Mouse (Mus musculus) forebrain, embryonic 15.5 days (tissue): ENCODE measurements at regions not wholly inside any gene's neighbourhood (a gene's known extent, or its start where the extent isn't known, plus 50 kb on each side); places are given as distances from the start of the nearest gene placed in this dataset.

Experiments
- ATAC-seq: fragments of 200-750 bp; cut with Nextera tagmentation; replicated peaks from 2 replicates; pipeline ENCODE4 v1.8.0; 2017; ENCODE audit warnings: mild to moderate bottlenecking, moderate TSS enrichment, moderate library complexity
- H3K27ac ChIP-seq: fragments of 300-500 bp; sonication (generic); replicated peaks from 2 replicates; pipeline ENCODE4 v1.5.1; 2015; ENCODE audit warnings: mild to moderate bottlenecking, inconsistent platforms
- H3K27me3 ChIP-seq: fragments of 300-500 bp; sonication (generic); 2 replicates; pipeline ENCODE4 v1.6.1; 2015; ENCODE audit warnings: inconsistent platforms
- H3K36me3 ChIP-seq: fragments of 300-500 bp; sonication (generic); 2 replicates; pipeline ENCODE4 v1.6.1; 2015; ENCODE audit warnings: mild to moderate bottlenecking, inconsistent platforms
- H3K4me1 ChIP-seq: fragments of 300-500 bp; sonication (generic); 2 replicates; pipeline ENCODE4 v1.6.1; 2015; ENCODE audit warnings: inconsistent platforms
- H3K4me2 ChIP-seq: fragments of 300-500 bp; sonication (generic); replicated peaks from 2 replicates; pipeline ENCODE4 v1.6.1; 2015; ENCODE audit warnings: mild to moderate bottlenecking, inconsistent platforms
- H3K4me3 ChIP-seq: fragments of 300-500 bp; sonication (generic); 2 replicates; pipeline ENCODE4 v1.5.1; 2015; ENCODE audit warnings: mild to moderate bottlenecking, inconsistent platforms
- H3K9ac ChIP-seq: fragments of 300-500 bp; sonication (generic); replicated peaks from 2 replicates; pipeline ENCODE4 v1.6.1; 2015; ENCODE audit warnings: mild to moderate bottlenecking, inconsistent platforms
- H3K9me3 ChIP-seq: fragments of 300-500 bp; sonication (generic); 2 replicates; pipeline ENCODE4 v1.6.1; 2016; ENCODE audit warnings: inconsistent platforms
- WGBS: fragments of 180-500 bp; shearing (Covaris S2); methylation state at CpG from one replicate; pipeline ENCODE4 v1.1.7; 2015; ENCODE audit warnings: mixed read lengths; 5-methylcytosine and 5-hydroxymethylcytosine counted together

DNA sequence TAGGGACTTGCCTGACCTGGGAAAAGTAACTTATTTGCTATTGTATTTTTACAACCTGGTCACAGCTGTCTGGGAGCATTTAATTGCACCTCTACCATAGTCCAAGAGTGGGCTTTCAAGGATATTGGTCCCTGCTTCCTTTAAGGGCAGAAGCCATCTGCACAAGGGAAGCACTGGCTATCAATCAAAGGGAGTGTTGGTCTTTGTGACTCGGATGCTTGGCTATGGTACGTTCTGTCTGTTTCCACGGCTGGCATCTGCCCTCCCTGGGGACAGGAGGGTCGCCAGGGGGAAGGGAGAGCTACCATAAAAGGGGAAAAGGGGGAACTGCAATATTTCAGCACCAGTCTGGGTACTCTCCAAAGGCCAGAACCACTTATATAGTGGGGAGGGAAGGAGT, 190.7 kb upstream of the Cenpq start:
- no peaks in the 10 kb centered on the region for H3K27me3 ChIP-seq
- no peak for ATAC-seq
- no peaks in the 10 kb centered on the region for H3K36me3 ChIP-seq
- no peak overlapping the region for H3K9ac ChIP-seq
- no peak overlapping the region for H3K4me2 ChIP-seq
- no peak overlapping the region for H3K4me3 ChIP-seq
- H3K27ac ChIP-seq = no peak overlapping the region
- no peaks in the 10 kb centered on the region for H3K9me3 ChIP-seq
- no peaks in the 10 kb centered on the region for H3K4me1 ChIP-seq
- 66% methylated on average over 4 of the region's 4 CpGs for WGBS

GRCm38 (mm10) chr17:41122939-41123338, 188.1 kb upstream of the Cenpq start:
- no peak overlapping the region for H3K27ac ChIP-seq
- H3K9ac ChIP-seq = no peak overlapping the region
- no peak overlapping the region for H3K4me2 ChIP-seq
- H3K4me3 ChIP-seq = no peak overlapping the region
- no peaks in the 10 kb centered on the region for H3K4me1 ChIP-seq
- no peak for ATAC-seq
- H3K36me3 ChIP-seq = no peaks in the 10 kb centered on the region
- H3K27me3 ChIP-seq = no peaks in the 10 kb centered on the region
- no peaks in the 10 kb centered on the region for H3K9me3 ChIP-seq

DNA sequence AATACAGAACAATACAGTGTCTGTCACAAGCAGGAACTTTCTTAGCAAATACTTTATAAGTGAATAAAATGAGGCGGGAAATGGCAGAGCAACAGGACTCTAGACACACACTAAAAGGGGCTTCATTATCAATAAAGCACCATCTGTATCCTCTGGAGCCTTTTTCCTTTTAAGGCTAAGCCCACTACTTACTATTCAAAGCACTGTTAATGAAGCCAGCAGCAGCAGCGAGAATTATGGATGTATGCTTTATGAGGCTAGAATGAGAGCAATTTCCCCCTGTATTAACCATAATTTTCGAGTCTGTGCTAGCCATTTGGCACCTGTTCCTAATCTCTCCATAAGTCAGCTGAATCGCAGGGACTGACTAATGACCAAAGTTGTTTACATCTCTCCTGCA, 169.1 kb upstream of the Cenpq start:
- Histone ChIP-seq H3K27me3 (no peaks in the 10 kb centered on the region), H3K27ac (no peak overlapping the region), H3K36me3 (no peaks in the 10 kb centered on the region), H3K9ac (no peak overlapping the region), H3K4me2 (no peak overlapping the region), H3K4me3 (no peak overlapping the region), H3K4me1 (no peaks in the 10 kb centered on the region), H3K9me3 (no peaks in the 10 kb centered on the region)
- no peak for ATAC-seq
- 53% methylated on average over 4 of the region's 4 CpGs for WGBS

DNA sequence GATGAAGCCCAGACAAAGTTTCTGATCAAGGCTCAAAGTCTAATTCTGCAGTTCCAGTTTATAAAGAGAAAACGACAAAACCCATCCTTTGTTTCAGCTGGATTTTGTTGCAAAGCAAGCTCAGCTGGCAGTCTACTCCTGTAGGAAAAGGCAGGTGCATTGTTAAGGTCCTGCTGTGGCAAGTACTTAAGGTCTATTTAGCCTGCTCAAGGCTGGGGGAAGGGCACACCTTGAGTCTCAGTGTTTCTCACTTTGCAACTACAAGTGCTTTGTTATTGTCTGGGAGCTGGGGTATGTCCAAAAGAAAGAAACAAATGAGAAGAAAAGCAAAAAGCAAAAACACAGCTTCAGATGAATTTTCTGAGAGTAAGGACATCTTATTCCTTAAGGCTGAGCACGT, 136.0 kb upstream of the Cenpq start:
- no peak for ATAC-seq
- H3K27me3 ChIP-seq = no peaks in the 10 kb centered on the region
- no peaks in the 10 kb centered on the region for H3K9me3 ChIP-seq
- 23% methylated on average over 2 of the region's 2 CpGs for WGBS
- no peaks in the 10 kb centered on the region for H3K4me1 ChIP-seq
- H3K4me2 ChIP-seq = no peak overlapping the region
- no peak overlapping the region for H3K4me3 ChIP-seq
- H3K27ac ChIP-seq = no peak overlapping the region
- H3K36me3 ChIP-seq = no peaks in the 10 kb centered on the region
- H3K9ac ChIP-seq = no peak overlapping the region
